Mouse (Mus musculus): ENCODE measurements around the gene Rpl5. TPM values are rescaled to one million over a fixed set of nuclear protein-coding genes. Genes with fewer than 3 reads are reported as not detected.

Gene Rpl5
- polyA plus RNA-seq (2015; fragmentation: Nextera tagmentation; extraction: Ambion mirVana): 63.0 and 67.4 TPM in 2 replicates

- H3K27me3 ChIP-seq: no peaks in the 10 kb centered on the region
- H3K9ac ChIP-seq: peak within 1 kb of the TSS; percentile 77
- no peaks in the 10 kb centered on the region for H3K9me3 ChIP-seq
- peaks cover 31% of the 10 kb centered on the region for H3K36me3 ChIP-seq
- H3K4me3 ChIP-seq: peak within 1 kb of the TSS; percentile 64
- WGBS: 3% methylated on average over 66 of the region's 66 CpGs
- ATAC-seq (ENCODE audit: insufficient number of reproducible peaks, low FRiP score, low TSS enrichment, low read depth): peak; percentile 95
- H3K4me1 ChIP-seq: no peaks in the 10 kb centered on the region
- peak within 1 kb of the TSS; percentile 51 for H3K4me2 ChIP-seq
- peak within 1 kb of the TSS; percentile 92 for H3K27ac ChIP-seq
Measured at GRCm38 (mm10) chr5:107900206-107901013, at the start of gene Rpl5. Gene Rpl5 (plus strand): TSS chr5:107900502.

GRCm38 (mm10) chr5:107853807-107854206 is 46.5 kb upstream of the Rpl5 start:
- Histone ChIP-seq H3K4me2 (no peak overlapping the region), H3K4me3 (no peak overlapping the region), H3K27me3 (no peaks in the 10 kb centered on the region), H3K9ac (no peak overlapping the region), H3K4me1 (peaks cover 11% of the 10 kb centered on the region), H3K36me3 (0 out of 2 replicates have a peak, but pooled peaks cover 3% of the 10 kb centered on the region), H3K9me3 (no peaks in the 10 kb centered on the region), H3K27ac (peak overlapping the region; percentile 58; the same call in 1 of the 2 replicates)
- ATAC-seq (ENCODE audit: insufficient number of reproducible peaks, low FRiP score, low TSS enrichment, low read depth): no peak
- WGBS: 24% methylated on average over 6 of the region's 6 CpGs

- 71% methylated on average over 3 of the region's 3 CpGs for WGBS
- H3K4me3 ChIP-seq: no peak overlapping the region
- H3K27ac ChIP-seq: no peak overlapping the region
- H3K9me3 ChIP-seq: no peaks in the 10 kb centered on the region
- H3K9ac ChIP-seq: no peak overlapping the region
- 0 out of 2 replicates have a peak, but pooled peaks cover 3% of the 10 kb centered on the region for H3K36me3 ChIP-seq
- no peaks in the 10 kb centered on the region for H3K27me3 ChIP-seq
- peaks cover 11% of the 10 kb centered on the region for H3K4me1 ChIP-seq
- ATAC-seq (ENCODE audit: insufficient number of reproducible peaks, low FRiP score, low TSS enrichment, low read depth): no peak
- no peak overlapping the region for H3K4me2 ChIP-seq
Measured at GRCm38 (mm10) chr5:107854556-107854955, 45.7 kb upstream of the Rpl5 start.

DNA sequence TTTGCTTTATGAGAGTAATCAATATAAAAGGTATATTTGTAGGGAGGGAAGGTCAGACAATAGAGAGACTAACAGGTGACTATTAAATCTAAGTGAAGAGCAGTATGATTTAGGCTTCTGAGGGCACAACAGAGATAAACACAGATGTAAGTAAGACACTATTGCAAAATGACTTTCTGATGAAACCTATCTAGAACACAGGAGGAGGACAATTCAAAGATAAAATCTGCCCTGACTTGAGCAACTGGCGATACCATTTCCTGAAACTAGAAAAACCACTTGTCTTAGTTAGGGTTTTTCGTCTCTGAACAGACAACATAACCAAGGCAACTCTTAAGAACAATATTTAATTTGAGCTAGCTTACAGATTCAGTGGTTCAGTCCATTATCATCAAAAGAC is 44.8 kb upstream of the Rpl5 start:
- Histone ChIP-seq H3K9me3 (no peaks in the 10 kb centered on the region), H3K4me3 (no peak overlapping the region), H3K9ac (no peak overlapping the region), H3K27ac (no peak overlapping the region), H3K27me3 (no peaks in the 10 kb centered on the region), H3K36me3 (0 out of 2 replicates have a peak, but pooled peaks cover 3% of the 10 kb centered on the region), H3K4me2 (no peak overlapping the region), H3K4me1 (peaks cover 11% of the 10 kb centered on the region)
- 73% methylated on average over 2 of the region's 2 CpGs for WGBS
- ATAC-seq (ENCODE audit: insufficient number of reproducible peaks, low FRiP score, low TSS enrichment, low read depth): no peak

GRCm38 (mm10) chr5:107858963-107859362 is 41.3 kb upstream of the Rpl5 start:
- ATAC-seq (ENCODE audit: insufficient number of reproducible peaks, low FRiP score, low TSS enrichment, low read depth): no peak
- H3K36me3 ChIP-seq: no peaks in the 10 kb centered on the region
- no peak overlapping the region for H3K4me2 ChIP-seq
- H3K9ac ChIP-seq: no peak overlapping the region
- no peak overlapping the region for H3K27ac ChIP-seq
- H3K4me3 ChIP-seq: no peak overlapping the region
- no peaks in the 10 kb centered on the region for H3K27me3 ChIP-seq
- peaks cover 8% of the 10 kb centered on the region for H3K4me1 ChIP-seq
- 36% methylated on average over 2 of the region's 2 CpGs for WGBS
- H3K9me3 ChIP-seq: no peaks in the 10 kb centered on the region

DNA sequence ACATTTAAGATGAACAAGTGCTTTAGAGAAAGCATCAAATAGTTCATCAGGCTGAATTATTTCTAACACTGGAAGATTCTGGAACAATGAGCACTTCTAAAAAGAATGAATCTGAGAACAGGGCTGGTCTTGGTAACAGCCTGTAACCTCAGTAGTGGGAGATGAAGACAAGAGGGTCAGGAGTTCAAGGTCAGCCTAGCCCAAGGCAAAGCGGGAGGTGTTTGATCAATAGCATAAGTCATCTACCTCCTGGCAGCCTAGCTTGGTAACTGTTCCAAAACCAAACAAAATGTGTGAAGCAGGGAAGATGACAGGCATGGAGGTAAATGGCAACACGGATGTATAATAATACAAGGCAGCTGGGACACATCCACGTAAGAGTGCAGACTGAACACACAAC is 36.3 kb upstream of the Rpl5 start:
- Histone ChIP-seq H3K4me1 (peaks cover 10% of the 10 kb centered on the region), H3K27me3 (no peaks in the 10 kb centered on the region), H3K9ac (no peak overlapping the region), H3K9me3 (no peaks in the 10 kb centered on the region), H3K4me3 (no peak overlapping the region), H3K4me2 (no peak overlapping the region), H3K36me3 (no peaks in the 10 kb centered on the region), H3K27ac (no peak overlapping the region)
- ATAC-seq (ENCODE audit: insufficient number of reproducible peaks, low FRiP score, low TSS enrichment, low read depth): no peak
- 82% methylated on average over 3 of the region's 3 CpGs for WGBS

GRCm38 (mm10) chr5:107866127-107867126 is 33.9 kb upstream of the Rpl5 start:
- ATAC-seq (ENCODE audit: insufficient number of reproducible peaks, low FRiP score, low TSS enrichment, low read depth): no peak
- Histone ChIP-seq H3K27ac (no peak overlapping the region), H3K4me1 (peaks cover 10% of the 10 kb centered on the region), H3K9ac (no peak overlapping the region), H3K36me3 (no peaks in the 10 kb centered on the region), H3K4me2 (no peak overlapping the region), H3K4me3 (no peak overlapping the region), H3K27me3 (no peaks in the 10 kb centered on the region), H3K9me3 (no peaks in the 10 kb centered on the region)
- WGBS: 61% methylated on average over 2 of the region's 2 CpGs

DNA sequence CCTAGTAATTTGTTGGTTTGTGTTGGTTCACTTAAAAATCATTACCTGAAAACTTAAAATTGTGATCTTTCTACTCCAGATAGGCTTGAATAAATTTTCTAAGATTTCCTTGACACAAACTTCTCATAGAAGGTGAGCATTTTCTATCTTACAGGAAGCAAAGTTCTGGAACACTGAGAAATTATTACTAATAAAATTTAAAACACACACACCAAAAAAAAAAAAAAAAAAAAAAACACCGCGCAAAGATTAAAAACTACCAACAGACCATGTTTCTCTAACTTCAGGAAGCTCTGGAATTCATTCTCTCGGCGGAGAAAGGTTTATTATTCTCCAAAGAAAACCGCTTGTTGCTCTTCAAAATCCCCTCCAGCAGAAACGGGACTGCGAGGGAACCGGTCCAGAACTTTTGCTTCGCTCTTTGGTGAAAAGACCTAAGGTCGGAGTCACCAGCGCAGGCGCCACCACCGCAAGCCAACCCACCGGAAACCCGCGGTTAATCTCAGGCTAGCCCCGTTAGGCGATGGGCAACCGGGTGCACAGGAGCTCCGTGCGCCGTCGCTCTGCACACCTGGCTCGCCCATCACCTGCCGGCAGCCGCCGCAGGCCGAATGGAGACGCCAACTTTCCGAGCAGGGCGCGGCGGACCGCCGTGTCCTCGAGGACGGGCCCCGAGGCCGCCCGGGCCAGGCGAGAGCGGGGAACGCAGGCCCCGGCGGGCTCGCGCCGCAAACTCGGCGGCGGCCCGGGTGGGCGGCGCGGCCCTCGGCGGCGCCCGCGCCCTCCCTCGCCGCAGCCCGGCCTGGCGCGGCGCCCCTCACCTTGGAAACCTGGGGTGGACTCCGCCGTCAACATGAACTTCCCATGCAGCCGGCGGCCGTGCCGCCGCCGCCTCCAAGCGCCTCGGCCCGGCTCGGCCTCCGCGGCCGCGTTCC is 32.1 kb upstream of the Rpl5 start:
- Histone ChIP-seq H3K4me3 (peak overlapping the region; percentile 91), H3K4me1 (peaks cover 10% of the 10 kb centered on the region), H3K27me3 (no peaks in the 10 kb centered on the region), H3K9ac (peak overlapping the region; percentile 86), H3K4me2 (peak overlapping the region; percentile 67), H3K27ac (peak overlapping the region; percentile 97), H3K36me3 (no peaks in the 10 kb centered on the region), H3K9me3 (no peaks in the 10 kb centered on the region)
- ATAC-seq (ENCODE audit: insufficient number of reproducible peaks, low FRiP score, low TSS enrichment, low read depth): peak; percentile 76
- WGBS: under 1% methylated on average over 80 of the region's 82 CpGs

- WGBS: under 1% methylated on average over 58 of the region's 58 CpGs
- Histone ChIP-seq H3K27ac (peak overlapping the region; percentile 97), H3K4me2 (peak overlapping the region; percentile 67)
Measured at GRCm38 (mm10) chr5:107868905-107869424, 31.3 kb upstream of the Rpl5 start.

DNA sequence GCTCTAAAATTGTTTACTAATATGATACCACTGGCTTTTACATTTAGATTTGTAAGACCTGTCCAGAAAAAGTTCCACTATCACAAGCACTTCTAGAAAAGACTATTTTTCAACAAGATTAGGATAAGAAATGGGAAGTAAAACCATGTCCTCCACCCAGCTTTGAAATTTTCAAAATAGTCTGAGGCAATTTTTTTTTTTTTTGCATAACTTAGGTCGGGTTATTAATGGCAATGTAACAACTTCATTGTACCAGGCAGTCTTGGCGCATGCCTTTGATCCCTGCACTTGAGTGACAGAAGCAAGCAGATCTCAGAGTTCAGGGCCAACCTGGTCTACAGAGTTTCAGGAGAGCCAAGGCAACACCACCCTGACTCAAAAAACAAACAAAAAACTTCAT is 30.6 kb upstream of the Rpl5 start:
- peaks cover 10% of the 10 kb centered on the region for H3K4me1 ChIP-seq
- no peak overlapping the region for H3K27ac ChIP-seq
- H3K36me3 ChIP-seq: no peaks in the 10 kb centered on the region
- no peak for ATAC-seq (ENCODE audit: insufficient number of reproducible peaks, low FRiP score, low TSS enrichment, low read depth)
- H3K9me3 ChIP-seq: no peaks in the 10 kb centered on the region
- H3K9ac ChIP-seq: no peak overlapping the region
- 51% methylated on average over 2 of the region's 2 CpGs for WGBS
- no peak overlapping the region for H3K4me2 ChIP-seq
- H3K27me3 ChIP-seq: no peaks in the 10 kb centered on the region
- H3K4me3 ChIP-seq: no peak overlapping the region

More at GRCm38 (mm10) chr5:107868905-107869424, 31.3 kb upstream of the Rpl5 start:
- Histone ChIP-seq H3K9ac (peak overlapping the region; percentile 86), H3K4me3 (peak overlapping the region; percentile 91), H3K36me3 (no peaks in the 10 kb centered on the region), H3K4me1 (peaks cover 10% of the 10 kb centered on the region), H3K9me3 (no peaks in the 10 kb centered on the region), H3K27me3 (no peaks in the 10 kb centered on the region)
- ATAC-seq (ENCODE audit: insufficient number of reproducible peaks, low FRiP score, low TSS enrichment, low read depth): peak; percentile 98

DNA sequence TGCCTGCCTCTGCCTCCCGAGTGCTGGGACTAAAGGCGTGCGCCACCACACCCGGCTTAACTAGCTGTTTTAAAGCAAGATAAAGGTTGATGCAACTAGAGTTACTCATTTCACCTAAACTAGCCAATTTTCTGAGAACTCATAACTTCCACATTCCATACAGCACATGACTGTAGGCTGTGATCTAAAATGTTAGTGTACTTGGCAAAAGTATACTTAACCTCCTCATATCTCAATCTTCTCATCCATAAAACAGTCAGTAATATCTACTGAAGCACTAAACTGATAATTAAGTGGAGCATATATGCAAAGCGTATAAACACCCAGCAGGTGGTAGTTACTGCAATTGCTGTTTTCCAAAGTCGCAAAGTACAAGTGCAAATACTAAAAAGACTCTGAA is 27.0 kb upstream of the Rpl5 start:
- H3K9me3 ChIP-seq: no peaks in the 10 kb centered on the region
- H3K4me2 ChIP-seq: no peak overlapping the region
- H3K4me3 ChIP-seq: no peak overlapping the region
- H3K27me3 ChIP-seq: no peaks in the 10 kb centered on the region
- H3K4me1 ChIP-seq: no peaks in the 10 kb centered on the region
- H3K27ac ChIP-seq: no peak overlapping the region
- H3K36me3 ChIP-seq: no peaks in the 10 kb centered on the region
- no peak overlapping the region for H3K9ac ChIP-seq
- 81% methylated on average over 6 of the region's 6 CpGs for WGBS
- ATAC-seq (ENCODE audit: insufficient number of reproducible peaks, low FRiP score, low TSS enrichment, low read depth): no peak
